Mouse (Mus musculus) neural tube, embryonic 13.5 days (tissue): ENCODE measurements around the gene Gck. TPM values are rescaled to one million over a fixed set of nuclear protein-coding genes. Genes with fewer than 3 reads are reported as not detected.

Experiments used
- ATAC-seq: fragments of 200-750 bp; cut with Nextera tagmentation; 2 replicates; pipeline ENCODE4 v1.8.0; 2017; ENCODE audit warnings: low read depth, mild to moderate bottlenecking, moderate TSS enrichment, moderate library complexity
- H3K27ac ChIP-seq: fragments of 300-500 bp; sonication (generic); replicated peaks from 2 replicates; pipeline ENCODE4 v1.5.1; 2015; ENCODE audit warnings: moderate library complexity, mild to moderate bottlenecking, inconsistent platforms
- H3K27me3 ChIP-seq: fragments of 300-500 bp; sonication (generic); 2 replicates; pipeline ENCODE4 v1.6.1; 2015; ENCODE audit warnings: mild to moderate bottlenecking, inconsistent platforms
- H3K36me3 ChIP-seq: fragments of 300-500 bp; sonication (generic); 2 replicates; pipeline ENCODE4 v1.6.1; 2015; ENCODE audit warnings: mild to moderate bottlenecking, inconsistent platforms
- H3K4me1 ChIP-seq: fragments of 300-500 bp; sonication (generic); replicated peaks from 2 replicates; pipeline ENCODE4 v1.6.1; 2015; ENCODE audit warnings: inconsistent platforms
- H3K4me2 ChIP-seq: fragments of 300-500 bp; sonication (generic); 2 replicates; pipeline ENCODE4 v1.6.1; 2015; ENCODE audit warnings: inconsistent platforms, mild to moderate bottlenecking, moderate library complexity
- H3K4me3 ChIP-seq: fragments of 300-500 bp; sonication (generic); 2 replicates; pipeline ENCODE4 v1.5.1; 2015; ENCODE audit warnings: mild to moderate bottlenecking, inconsistent platforms
- H3K9ac ChIP-seq: fragments of 300-500 bp; sonication (generic); 2 replicates; pipeline ENCODE4 v1.6.1; 2015; ENCODE audit warnings: moderate library complexity, mild to moderate bottlenecking, inconsistent platforms
- H3K9me3 ChIP-seq: fragments of 300-500 bp; sonication (generic); 2 replicates; pipeline ENCODE4 v1.6.1; 2016; ENCODE audit warnings: inconsistent platforms
- WGBS: fragments of 180-500 bp; shearing (Covaris S2); methylation state at CpG from one replicate; pipeline ENCODE4 v1.1.7; 2015; 5-methylcytosine and 5-hydroxymethylcytosine counted together
- polyA plus RNA-seq: library from polyadenylated mRNA; unstranded; fragments of >200 nt; fragmentation: Nextera tagmentation; extraction: Ambion mirVana; gene quantifications from 2 replicates; pipeline ENCODE4 v1.2.1, GENCODE M21; 2015

The Gck gene
- polyA plus RNA-seq, 1 experiment from 2014 or later = 3.0 TPM

GRCm38 (mm10) chr11:5979088-5979487 lies 29.2 kb upstream of the Gck start:
- no peaks in the 10 kb centered on the region for H3K9me3 ChIP-seq
- H3K27ac ChIP-seq = no peak overlapping the region
- no peaks in the 10 kb centered on the region; the same call in 1 of the 2 replicates for H3K36me3 ChIP-seq
- ATAC-seq = no peak
- H3K27me3 ChIP-seq = no peaks in the 10 kb centered on the region
- no peak overlapping the region for H3K4me2 ChIP-seq
- no peak overlapping the region for H3K4me3 ChIP-seq
- H3K9ac ChIP-seq = no peak overlapping the region
- no peaks in the 10 kb centered on the region for H3K4me1 ChIP-seq
- WGBS = 89% methylated on average over 7 of the region's 7 CpGs

GRCm38 (mm10) chr11:5976106-5976505 lies 26.2 kb upstream of the Gck start:
- Histone ChIP-seq H3K9me3 (no peaks in the 10 kb centered on the region), H3K36me3 (peaks cover 14% of the 10 kb centered on the region), H3K4me3 (no peak overlapping the region), H3K4me2 (no peak overlapping the region), H3K9ac (no peak overlapping the region), H3K4me1 (peaks cover 8% of the 10 kb centered on the region), H3K27ac (no peak overlapping the region), H3K27me3 (no peaks in the 10 kb centered on the region)
- ATAC-seq = no peak
- 16% methylated on average over 9 of the region's 9 CpGs for WGBS

- Histone ChIP-seq H3K4me3 (no peak overlapping the region), H3K9ac (no peak overlapping the region), H3K36me3 (peaks cover 25% of the 10 kb centered on the region), H3K4me2 (no peak overlapping the region), H3K4me1 (peaks cover 8% of the 10 kb centered on the region), H3K27me3 (no peaks in the 10 kb centered on the region), H3K27ac (no peak overlapping the region), H3K9me3 (no peaks in the 10 kb centered on the region)
- WGBS = 80% methylated on average over 2 of the region's 2 CpGs
- no peak for ATAC-seq
These were observed 25.2 kb upstream of the Gck start for GRCm38 (mm10) chr11:5975068-5975467.

GRCm38 (mm10) chr11:5974053-5974452 lies 24.2 kb upstream of the Gck start:
- Histone ChIP-seq H3K9me3 (no peaks in the 10 kb centered on the region), H3K9ac (no peak overlapping the region), H3K4me3 (no peak overlapping the region), H3K4me2 (no peak overlapping the region), H3K27ac (no peak overlapping the region), H3K36me3 (peaks cover 35% of the 10 kb centered on the region), H3K27me3 (no peaks in the 10 kb centered on the region), H3K4me1 (peaks cover 8% of the 10 kb centered on the region)
- no peak for ATAC-seq
- WGBS = 89% methylated on average over 6 of the region's 6 CpGs

- peaks cover 44% of the 10 kb centered on the region for H3K36me3 ChIP-seq
These were observed 23.3 kb upstream of the Gck start for GRCm38 (mm10) chr11:5973151-5973550.

GRCm38 (mm10) chr11:5971202-5971601 lies 21.3 kb upstream of the Gck start:
- no peak for ATAC-seq
- WGBS = 66% methylated on average over 7 of the region's 7 CpGs
- no peak overlapping the region for H3K9ac ChIP-seq
- H3K36me3 ChIP-seq = peaks cover 63% of the 10 kb centered on the region
- no peak overlapping the region for H3K4me2 ChIP-seq
- no peaks in the 10 kb centered on the region for H3K9me3 ChIP-seq
- peaks cover 8% of the 10 kb centered on the region for H3K4me1 ChIP-seq
- no peak overlapping the region for H3K4me3 ChIP-seq
- H3K27me3 ChIP-seq = no peaks in the 10 kb centered on the region
- no peak overlapping the region for H3K27ac ChIP-seq

More at GRCm38 (mm10) chr11:5973151-5973550, 23.3 kb upstream of the Gck start:
- Histone ChIP-seq H3K9ac (no peak overlapping the region), H3K9me3 (no peaks in the 10 kb centered on the region), H3K27me3 (no peaks in the 10 kb centered on the region), H3K4me1 (peaks cover 8% of the 10 kb centered on the region), H3K4me2 (no peak overlapping the region), H3K4me3 (no peak overlapping the region), H3K27ac (no peak overlapping the region)
- no peak for ATAC-seq
- WGBS = 57% methylated on average over 7 of the region's 7 CpGs

GRCm38 (mm10) chr11:5968223-5968622 lies 18.3 kb upstream of the Gck start:
- ATAC-seq = no peak

GRCm38 (mm10) chr11:5966751-5967150 lies 16.9 kb upstream of the Gck start:
- no peaks in the 10 kb centered on the region for H3K9me3 ChIP-seq
- 96% methylated on average over 3 of the region's 3 CpGs for WGBS
- H3K4me3 ChIP-seq = no peak overlapping the region
- H3K4me2 ChIP-seq = no peak overlapping the region
- peaks cover 99% of the 10 kb centered on the region for H3K36me3 ChIP-seq
- no peaks in the 10 kb centered on the region for H3K4me1 ChIP-seq
- 0 out of 2 replicates have a peak, but pooled peaks have one; percentile 28 for ATAC-seq
- H3K27me3 ChIP-seq = no peaks in the 10 kb centered on the region
- no peak overlapping the region for H3K9ac ChIP-seq
- H3K27ac ChIP-seq = no peak overlapping the region

More at GRCm38 (mm10) chr11:5968223-5968622, 18.3 kb upstream of the Gck start:
- Histone ChIP-seq H3K36me3 (peaks cover 93% of the 10 kb centered on the region), H3K4me3 (no peak overlapping the region), H3K4me1 (peaks cover 8% of the 10 kb centered on the region), H3K27ac (no peak overlapping the region), H3K9me3 (no peaks in the 10 kb centered on the region), H3K27me3 (no peaks in the 10 kb centered on the region), H3K9ac (no peak overlapping the region), H3K4me2 (no peak overlapping the region)
- 76% methylated on average over 6 of the region's 6 CpGs for WGBS

GRCm38 (mm10) chr11:5965865-5966264 lies 16.0 kb upstream of the Gck start:
- H3K9me3 ChIP-seq = no peaks in the 10 kb centered on the region
- H3K4me1 ChIP-seq = no peaks in the 10 kb centered on the region
- no peak overlapping the region for H3K27ac ChIP-seq
- H3K36me3 ChIP-seq = peaks cover 99% of the 10 kb centered on the region
- ATAC-seq = no peak
- no peak overlapping the region for H3K4me2 ChIP-seq
- no peak overlapping the region for H3K9ac ChIP-seq
- no peaks in the 10 kb centered on the region for H3K27me3 ChIP-seq
- 84% methylated on average over 11 of the region's 11 CpGs for WGBS
- H3K4me3 ChIP-seq = no peak overlapping the region

- Histone ChIP-seq H3K9ac (no peak overlapping the region), H3K27me3 (no peaks in the 10 kb centered on the region), H3K4me2 (no peak overlapping the region), H3K4me3 (no peak overlapping the region), H3K4me1 (peaks cover 18% of the 10 kb centered on the region), H3K9me3 (no peaks in the 10 kb centered on the region), H3K36me3 (peaks cover 58% of the 10 kb centered on the region), H3K27ac (no peak overlapping the region)
- ATAC-seq = no peak
- WGBS = 89% methylated on average over 2 of the region's 2 CpGs
These were observed 10.2 kb upstream of the Gck start for GRCm38 (mm10) chr11:5960051-5960450.

- Histone ChIP-seq H3K4me2 (peak within 1 kb of the TSS; percentile 94), H3K9me3 (no peaks in the 10 kb centered on the region), H3K27me3 (no peaks in the 10 kb centered on the region), H3K4me1 (peaks cover 25% of the 10 kb centered on the region), H3K4me3 (peak within 1 kb of the TSS; percentile 97), H3K27ac (peak within 1 kb of the TSS; percentile 91), H3K36me3 (peaks cover 16% of the 10 kb centered on the region), H3K9ac (peak within 1 kb of the TSS; percentile 93)
- under 1% methylated on average over 71 of the region's 71 CpGs for WGBS
- peak; percentile 97 for ATAC-seq
These were observed 5.8 kb upstream of the Gck start, which contains the start of gene Ykt6 for GRCm38 (mm10) chr11:5955546-5956276. Gene Ykt6, plus strand, starts transcription at chr11:5955693.

GRCm38 (mm10) chr11:5954965-5955504 lies 5.2 kb upstream of the Gck start:
- Histone ChIP-seq H3K9ac (peak overlapping the region; percentile 93), H3K27me3 (no peaks in the 10 kb centered on the region), H3K27ac (peak overlapping the region; percentile 91), H3K36me3 (peaks cover 10% of the 10 kb centered on the region), H3K4me3 (peak overlapping the region; percentile 97), H3K9me3 (no peaks in the 10 kb centered on the region), H3K4me2 (peak overlapping the region; percentile 94), H3K4me1 (peaks cover 26% of the 10 kb centered on the region)
- peak; percentile 83 for ATAC-seq
- 7% methylated on average over 7 of the region's 7 CpGs for WGBS
